Mouse (Mus musculus) cerebellum, postnatal 10 days (tissue): ENCODE measurements around the gene Riox1.
A peak's percentile ranks its signal among the peaks of the same experiment; 100 is the strongest.
"Not testable (repeated sequence)": the region's sequence is repeated elsewhere in the genome, so short reads cannot be mapped to it uniquely, and the experiment has no call there.

Source experiments
- DNase-seq, 2 experiments: peaks; one replicate each; pipeline ENCODE4 v3.0.0; 2021; ENCODE audit warnings: mixed read lengths in 2 of 2

Gene Riox1

DNA sequence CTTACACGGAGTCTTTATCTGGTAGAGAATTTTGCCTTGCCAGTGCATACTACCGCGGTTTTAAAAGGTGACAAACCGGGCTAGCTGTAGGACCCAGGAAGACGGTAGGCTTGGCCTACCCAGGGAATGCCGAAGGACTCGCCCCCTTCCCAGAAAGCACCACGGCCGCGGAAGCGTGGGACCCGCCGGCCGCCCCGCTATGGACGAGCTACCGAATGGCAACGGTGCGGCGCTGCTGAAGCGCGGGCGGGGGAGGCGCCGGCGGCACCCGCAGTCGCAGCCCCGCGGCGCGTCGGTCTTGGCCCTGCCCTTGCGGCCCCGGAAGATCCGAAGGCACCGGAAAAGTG, at the start of gene Riox1:
Riox1 (plus strand) TSS at position 116 of the 347 bp plus-strand sequence.
- DNase-seq: peak; percentile 88 to 91

DNA sequence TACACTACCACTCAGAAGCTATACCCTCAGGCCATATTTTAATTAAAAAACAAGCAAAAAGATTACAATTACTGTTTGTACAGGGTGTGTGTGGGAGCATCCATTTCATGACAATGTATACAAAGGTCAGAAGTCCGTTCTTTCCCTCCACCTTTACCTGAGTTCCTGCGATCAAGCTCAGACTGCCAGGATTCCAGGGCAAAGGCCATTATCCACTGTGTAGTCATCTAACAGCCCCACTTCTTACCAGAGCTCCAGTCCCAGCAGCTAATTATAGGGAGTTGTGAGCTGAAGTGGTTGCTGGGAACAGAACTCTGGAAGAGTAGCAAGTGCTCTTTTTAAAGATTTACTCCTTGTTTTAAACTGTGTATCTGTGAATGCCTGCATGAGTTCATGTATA, 40.0 kb upstream of the Riox1 start:
- DNase-seq: no peak

DNA sequence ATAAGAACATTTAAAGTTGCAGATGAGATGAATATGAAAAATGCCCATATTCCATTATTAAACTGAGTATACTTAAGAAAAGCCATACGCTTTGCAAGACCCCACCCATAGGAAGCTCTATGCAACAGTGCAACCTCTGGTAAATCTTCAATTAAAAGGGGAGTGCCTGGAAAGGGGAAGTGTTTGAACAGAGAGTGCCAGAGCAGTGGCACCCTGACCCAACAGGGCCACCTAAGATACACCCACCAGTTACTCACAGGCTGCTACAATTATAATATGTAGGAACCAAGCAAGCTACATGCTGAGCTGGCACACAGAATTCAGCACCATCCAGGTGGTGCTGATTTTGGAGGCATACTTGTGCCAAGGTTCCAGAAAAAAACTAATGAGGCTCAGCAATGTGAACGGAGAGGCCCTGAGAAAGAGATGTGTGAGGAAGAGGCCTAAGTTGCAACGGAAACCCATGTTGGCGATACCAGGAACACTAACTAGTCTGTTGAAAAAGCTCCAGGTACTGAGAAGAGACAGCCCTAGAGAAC, 36.1 kb upstream of the Riox1 start:
- peak; percentile 43 to 51 for DNase-seq

DNA sequence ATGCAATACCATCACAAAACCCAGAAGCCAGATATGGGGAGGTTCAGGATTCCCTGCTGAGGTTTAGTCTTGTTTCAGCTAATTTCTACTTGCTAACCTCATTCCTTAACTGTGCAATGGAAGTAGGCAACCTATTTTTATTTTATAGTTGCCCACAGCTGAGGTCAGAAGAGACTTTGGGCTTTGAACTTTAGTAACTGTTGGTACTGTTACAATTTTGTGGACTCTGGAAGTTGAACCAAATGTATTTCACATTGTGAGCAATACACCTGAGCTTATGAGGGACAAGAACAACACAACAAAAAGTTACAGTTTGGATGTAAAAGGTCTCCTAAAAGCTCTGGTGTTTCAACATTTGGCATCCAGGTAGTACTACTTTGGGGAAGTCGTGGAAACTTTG, 35.6 kb upstream of the Riox1 start:
- no peak for DNase-seq

DNA sequence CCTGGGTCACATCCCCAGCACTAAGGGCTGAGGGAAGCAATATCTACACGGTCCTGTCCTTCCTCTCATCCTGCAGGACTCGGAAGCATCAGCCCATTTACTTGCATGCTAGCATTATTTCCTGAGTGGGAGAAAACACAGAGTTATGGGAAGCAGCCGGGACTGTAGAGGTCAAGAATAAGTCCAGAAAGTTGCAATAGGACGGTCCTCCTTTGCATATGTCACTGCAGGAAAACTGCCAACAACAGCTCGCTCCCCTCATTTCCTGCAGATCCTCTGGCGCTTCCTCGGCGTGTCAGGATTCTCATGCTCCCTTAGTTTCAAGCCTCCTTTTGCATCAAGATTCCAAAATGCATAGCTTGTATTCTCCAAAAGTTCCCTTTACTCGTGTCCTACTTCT, 33.5 kb upstream of the Riox1 start:
- peak; percentile 43 to 47 for DNase-seq

DNA sequence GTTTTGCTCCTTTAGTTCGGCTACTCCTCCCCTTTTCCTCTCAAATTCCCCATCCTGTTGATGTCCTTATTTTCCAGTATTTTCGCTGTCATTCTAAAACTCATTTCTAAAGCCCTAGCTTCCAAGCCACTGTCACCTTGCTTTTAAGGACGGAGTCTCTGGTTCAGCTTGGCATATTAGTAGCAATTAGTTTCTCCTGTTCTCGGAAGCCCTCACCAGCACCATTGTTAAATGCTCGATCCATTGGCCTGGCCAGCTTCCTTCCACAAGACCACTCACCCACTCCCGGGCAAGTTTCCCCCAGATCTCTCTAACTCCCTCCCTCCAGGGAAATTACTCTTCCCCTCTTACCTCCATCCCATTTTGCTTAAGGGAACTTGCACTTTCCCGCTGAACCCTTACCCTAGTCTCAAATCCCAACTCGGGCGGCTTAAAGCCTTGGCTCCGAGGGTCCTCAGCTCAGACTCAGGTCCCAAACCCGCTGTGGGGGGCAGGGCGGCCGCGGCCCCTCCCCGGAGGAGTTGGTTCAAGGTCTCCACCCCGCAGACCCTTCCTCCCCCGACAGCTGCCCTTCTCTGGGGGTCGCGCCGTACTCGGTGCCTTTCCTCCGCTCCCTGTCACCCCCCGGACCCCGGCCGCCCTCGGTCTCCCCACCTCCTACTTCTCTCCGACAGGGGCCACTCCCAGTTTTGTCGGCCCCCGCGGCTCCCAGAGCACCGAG, 29.5 kb upstream of the Riox1 start:
- DNase-seq: peak; percentile 64 to 66

DNA sequence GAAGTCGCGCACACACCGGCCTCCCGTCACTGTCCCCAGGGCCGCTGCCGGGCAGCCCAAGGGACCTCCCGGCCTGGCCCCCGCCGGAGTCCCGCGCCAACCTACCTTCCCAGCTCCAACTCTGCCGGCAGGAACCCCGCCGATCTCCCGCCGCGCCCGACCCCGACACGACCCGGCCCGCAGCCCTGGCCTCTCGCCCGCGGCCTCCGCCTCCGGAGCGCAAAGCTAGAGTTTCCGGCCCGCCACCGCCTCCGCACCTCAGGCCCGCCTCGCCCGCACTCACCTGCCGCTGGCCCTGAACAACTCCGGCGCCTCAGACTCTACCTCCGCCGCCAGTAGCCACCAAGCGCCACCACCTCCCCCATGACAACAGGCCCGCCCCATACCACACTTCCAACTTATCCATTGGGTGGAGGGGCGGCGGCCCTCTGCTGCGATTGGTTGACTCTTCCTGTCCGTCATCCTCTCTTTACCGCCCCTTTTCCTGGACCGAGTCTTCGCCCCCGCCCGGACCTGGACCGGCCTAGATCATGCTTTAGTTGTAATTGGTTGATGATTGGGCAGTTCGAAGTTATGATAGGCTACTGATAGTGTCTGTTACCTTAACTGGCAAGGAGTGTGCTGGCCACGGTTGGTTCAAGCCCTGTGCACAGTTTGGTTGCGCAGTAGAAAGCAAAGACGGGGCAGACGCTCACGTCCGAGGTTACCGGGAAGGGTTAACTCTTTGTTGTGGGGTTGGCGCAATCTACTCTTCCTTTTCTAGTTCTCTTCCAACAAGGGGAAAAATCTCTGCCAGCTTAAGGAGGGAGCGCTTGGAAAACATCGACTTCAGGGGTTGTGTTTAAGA, 28.6 kb upstream of the Riox1 start, which contains the start of gene Numb:
Numb (minus strand) TSS at position 400 of the 847 bp plus-strand sequence.
- peak; percentile 98 to 99 for DNase-seq

DNA sequence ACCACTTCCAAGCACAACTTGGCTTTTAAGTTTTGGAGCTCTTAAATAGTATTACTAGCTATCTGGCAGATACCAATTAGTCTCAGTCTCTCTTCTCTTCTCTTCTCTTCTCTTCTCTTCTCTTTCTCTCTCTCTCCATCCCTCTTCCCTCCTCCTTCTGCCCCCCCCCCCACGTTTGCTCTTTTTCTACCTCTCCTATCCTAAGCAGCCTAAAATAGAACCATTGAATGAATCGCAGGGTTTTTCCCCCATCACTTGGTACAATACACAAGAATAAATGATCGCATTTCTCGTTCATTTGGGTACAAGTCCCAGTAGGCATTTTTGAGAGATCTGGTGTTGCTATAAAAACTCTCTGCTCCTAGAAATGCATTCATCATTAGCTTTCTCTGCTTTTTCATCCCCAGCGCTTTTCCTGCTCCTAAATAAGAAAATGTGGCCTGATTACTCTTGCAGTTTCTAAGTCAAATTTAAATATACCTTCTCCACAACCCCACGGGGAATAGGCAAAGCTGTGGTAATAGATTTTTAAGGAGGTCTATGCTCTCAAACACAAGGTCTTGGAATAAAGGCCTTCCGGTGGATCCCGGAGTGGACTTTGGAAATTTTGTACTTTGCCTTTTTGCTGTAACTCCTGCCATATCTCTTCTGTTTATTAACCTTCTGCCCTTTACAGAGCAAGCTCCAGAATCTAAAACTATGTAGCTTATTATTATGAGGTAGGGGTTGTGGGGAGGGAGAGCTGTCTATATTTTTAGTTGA, 27.5 kb upstream of the Riox1 start:
- DNase-seq: no peak

DNA sequence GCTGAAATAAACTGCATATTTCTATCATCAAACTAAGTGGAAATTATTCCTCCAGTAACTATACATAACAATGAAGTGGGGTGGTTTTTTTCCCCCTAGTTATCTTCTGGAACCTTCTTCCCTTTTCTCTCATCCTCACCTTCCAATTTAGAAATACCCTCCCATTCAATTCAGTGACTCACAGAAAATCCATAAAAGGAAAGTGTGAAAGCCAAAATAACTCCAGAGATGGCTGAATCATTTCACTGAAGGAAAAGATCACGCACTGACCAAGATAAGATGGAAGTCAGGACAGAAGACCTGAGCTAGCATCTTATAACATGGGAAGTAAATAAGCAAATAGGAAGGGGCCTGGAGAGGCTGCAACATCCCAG, 26.9 kb upstream of the Riox1 start:
- DNase-seq: no peak

DNA sequence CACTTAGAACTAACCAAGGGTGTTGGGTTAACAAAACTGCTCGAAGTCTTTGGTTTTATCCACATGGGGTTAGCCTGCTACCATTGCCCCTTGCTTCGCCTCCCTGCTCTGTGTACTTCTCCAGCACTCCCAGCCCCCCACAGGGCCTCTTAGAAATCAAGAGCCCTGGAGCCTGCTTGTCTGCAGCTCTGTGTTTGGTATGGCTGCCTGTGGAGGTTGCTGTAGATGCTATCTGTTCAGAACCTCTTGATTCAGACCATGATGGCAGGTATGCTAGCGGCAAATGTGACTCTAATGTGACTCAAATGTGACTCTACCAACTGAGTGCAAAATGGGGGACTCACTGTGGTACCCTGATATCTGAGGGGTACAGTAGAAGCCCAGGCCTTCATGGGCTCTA, 26.1 kb upstream of the Riox1 start:
- no peak for DNase-seq

DNA sequence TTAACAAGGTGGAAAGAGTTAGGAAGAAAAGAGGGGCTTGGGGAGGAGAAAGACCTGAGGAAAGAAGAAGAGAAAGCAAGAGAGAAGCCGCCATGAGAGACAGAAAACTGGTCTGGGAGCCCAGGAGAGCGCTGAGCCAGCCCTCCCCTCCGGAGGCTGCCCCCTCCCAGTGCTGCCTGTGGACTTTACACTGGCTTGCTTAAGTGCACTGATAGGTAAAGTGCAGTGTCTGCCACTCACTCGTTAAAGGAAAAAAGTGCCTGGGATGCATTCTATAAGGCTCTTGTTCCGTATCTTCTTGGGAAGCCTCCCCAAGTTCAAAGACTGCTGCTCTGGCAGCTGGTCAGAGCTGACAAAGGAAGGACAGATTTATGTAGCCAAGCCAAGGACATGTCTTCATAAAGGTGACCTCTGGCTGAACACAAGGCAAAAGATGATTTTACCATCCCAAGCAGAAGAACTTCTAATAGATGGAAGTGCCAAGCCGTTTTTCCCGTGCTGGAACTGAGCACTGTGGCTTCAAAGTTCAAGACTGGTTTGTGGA, 25.2 kb upstream of the Riox1 start:
- DNase-seq: no peak

DNA sequence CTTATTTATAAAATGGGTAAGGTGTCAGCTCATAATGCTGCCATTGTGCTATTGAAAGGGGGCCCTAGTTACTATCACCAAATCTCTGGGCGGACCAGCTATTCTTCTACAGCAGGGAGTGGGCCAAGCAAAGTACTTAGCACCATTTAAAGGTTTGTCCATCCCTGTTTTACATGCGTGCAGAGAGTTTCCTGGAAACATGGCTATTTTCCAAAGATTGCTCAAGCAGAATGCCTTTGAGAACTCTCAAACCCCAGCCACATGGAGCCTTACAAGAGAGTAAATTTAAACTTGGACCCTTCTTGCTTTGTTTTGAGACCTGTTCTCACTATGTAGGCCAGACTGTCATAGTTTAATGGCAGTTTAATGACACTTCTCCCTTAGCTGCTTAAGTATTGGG, 24.3 kb upstream of the Riox1 start:
- no peak for DNase-seq

DNA sequence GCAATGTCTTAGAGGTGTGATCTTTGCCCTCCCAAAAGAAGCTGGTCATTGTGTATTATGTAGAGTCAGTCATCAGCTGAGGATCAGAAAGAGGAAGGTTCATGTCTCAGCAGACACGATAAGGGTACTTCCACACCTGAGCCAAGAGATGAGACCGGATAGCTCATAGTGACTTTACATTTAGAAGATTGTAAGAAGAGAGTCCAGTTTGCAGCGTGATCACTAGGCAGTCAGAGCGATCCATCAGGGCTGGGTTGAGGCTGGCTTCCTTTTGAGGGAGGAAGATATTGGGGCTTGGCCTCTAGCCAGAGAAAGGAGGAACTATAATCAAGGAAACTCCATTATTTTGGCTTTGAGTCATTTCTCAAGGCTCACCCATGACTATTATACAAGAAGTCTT, 22.7 kb upstream of the Riox1 start:
- DNase-seq: no peak

DNA sequence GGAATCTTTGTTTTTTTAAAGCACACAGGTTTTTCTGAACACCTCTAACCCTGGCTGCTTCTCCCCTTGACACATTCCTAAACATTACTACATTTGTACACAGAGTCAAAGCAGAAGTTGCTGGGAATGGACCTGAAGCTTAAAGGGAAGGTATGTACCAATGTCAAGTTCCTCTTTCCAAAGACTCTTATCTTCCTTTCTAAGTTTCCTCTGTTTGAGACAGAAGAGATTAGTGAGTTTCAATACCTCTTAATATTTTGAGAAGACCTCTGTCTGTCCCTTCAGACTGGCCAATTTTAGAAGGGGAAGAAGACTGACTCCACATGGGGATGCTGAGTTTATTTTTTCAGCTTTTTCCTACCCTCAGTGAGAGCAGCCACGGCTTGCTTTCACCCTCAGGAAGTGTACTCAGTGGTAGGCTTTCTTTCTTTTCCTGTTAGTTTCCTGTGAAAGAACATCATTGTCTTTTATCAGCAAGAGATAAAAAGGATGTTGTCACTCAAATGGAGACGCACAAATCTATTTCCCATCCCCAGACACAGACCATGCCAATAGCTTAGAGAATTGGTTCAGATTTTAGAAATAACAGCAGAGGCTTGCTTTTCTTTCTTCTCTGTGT, 21.1 kb upstream of the Riox1 start:
- DNase-seq: no peak

DNA sequence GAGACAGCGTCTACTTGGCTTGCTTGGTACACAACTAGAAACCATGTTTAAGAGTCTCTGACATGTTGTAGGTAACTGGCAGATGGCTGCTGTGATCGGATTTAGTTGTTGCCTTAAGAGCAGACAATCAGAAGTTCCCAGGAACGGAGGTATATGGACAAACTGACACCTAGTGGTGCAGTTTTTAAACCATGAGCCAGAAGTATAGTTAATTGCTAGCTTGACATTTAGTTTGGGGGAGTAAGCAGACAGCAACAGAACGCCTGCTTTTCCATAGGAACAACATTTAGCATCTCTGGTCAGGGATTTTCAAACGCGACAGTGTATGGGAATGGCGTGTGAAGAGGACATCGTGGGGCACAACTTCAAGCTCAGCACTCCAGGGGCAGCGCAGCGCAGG, 12.8 kb upstream of the Riox1 start:
- no peak for DNase-seq

DNA sequence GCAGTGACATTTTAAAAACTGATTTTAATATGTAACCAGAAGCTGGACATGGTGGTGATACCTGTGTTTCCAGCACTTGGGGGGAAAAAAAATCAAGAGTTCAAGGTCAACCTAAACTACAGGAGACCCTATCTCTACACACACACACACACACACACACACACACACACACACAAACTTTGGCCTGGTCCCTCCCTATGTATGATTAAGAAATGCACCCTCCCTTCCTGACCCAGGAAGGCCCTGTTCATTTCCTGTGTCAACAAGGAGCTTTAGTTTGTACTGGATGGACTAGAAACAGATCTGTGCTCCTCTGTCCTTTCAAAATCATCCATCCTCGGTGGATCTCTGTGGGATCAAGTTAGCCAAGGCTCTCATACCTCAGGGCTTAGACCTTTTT, 11.8 kb upstream of the Riox1 start:
- not testable (repeated sequence) for DNase-seq

DNA sequence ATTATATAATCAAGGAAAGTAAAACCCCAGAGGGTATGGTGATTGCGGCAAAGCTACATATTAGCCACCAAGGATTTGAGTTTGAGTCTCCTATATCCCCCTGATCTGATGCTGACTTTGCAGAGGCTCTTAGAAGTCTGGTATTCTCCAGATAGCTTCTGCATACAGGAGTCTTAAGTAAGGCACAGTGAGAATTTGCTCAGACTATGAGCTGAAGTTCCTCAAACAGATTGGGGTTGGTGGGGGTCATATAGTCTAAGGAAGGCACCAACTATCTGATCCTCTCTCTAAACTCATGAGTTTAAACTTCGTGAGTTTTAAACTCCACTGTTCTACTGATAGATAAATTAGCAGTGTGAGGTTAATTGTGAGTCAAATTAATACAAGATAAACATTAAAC, 11.1 kb upstream of the Riox1 start:
- DNase-seq: no peak

DNA sequence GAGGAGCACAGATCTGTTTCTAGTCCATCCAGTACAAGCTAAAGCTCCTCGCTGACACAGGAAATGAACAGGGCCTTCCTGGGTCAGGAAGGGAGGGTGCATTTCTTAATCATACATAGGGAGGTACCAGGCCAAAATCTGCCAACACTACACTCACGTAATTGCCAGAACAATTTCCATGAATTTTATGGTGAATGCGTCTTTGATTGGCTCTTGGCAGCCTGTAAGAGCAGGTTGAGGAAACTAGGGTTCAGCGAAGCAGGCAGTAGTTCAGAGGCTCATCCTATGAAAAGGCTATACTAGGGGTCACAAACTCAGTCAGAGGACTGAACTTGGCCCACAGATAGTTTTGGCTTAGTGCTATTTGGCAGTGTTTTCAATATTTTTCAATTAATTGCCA, 10.4 kb upstream of the Riox1 start:
- no peak for DNase-seq

DNA sequence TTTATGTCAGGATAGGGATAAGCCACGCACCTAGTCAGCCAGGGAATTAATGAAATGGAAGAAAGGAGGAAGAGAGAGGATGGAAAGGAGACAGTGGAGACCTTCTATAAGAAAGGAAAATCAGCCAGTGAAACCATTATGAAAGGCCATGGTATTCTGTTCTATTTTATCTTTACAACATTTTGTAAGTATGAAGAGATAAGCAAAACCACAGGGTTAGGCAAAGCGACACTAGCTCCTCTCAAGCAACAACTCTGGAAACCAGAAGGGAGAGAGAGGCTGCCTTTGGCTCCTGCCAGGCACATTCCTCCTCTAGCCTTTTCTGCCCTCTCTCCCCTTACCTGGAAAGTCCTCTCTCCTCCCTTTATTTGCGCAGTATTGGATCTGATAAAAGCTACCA, 8.5 kb upstream of the Riox1 start:
- no peak for DNase-seq

DNA sequence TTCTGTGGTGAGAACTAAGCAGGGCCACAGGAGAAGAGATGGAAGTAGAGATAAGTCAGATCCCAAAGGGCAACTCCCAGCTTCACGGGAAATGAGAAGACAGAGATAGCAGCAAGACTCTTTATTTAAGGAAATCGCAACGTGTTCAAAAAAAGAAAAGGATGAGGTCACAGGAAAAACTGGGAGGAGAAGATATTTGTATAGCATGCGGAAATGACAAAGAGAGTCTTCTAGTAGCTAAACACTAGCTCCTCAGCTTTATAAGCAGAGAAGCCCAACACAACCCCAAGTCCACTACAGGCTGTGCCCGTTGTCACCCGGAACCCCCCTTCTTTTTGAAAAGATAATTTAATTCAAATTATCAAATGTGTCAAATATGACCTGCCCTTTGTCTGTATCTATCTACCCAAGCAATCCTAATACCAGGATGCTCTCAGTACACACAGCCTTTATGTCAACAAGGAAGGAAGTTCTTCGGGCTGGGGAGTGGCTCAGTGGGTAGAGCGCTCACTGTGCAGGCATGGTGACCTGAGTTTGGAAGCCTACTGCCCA, 3.1 kb upstream of the Riox1 start:
- DNase-seq: no peak

DNA sequence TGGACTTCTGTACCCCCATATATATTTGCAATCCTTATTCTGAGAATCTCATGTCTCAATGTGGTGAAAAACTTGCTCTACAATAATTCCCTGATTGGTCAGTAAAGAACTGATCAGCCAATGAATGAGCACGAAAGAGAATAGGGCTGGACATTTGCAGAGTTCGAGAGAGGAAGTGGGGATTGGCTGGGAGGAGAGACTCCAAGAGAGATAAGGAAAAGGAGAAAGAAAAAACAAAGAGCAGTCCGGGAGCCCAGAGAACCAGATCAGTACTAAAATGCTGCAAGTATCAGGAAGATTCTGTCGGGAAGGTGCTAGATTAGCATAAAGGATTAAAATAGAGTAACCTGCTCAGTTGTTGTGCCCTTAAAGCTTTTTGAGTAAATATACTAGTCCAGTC, 1.4 kb upstream of the Riox1 start:
- DNase-seq: no peak

DNA sequence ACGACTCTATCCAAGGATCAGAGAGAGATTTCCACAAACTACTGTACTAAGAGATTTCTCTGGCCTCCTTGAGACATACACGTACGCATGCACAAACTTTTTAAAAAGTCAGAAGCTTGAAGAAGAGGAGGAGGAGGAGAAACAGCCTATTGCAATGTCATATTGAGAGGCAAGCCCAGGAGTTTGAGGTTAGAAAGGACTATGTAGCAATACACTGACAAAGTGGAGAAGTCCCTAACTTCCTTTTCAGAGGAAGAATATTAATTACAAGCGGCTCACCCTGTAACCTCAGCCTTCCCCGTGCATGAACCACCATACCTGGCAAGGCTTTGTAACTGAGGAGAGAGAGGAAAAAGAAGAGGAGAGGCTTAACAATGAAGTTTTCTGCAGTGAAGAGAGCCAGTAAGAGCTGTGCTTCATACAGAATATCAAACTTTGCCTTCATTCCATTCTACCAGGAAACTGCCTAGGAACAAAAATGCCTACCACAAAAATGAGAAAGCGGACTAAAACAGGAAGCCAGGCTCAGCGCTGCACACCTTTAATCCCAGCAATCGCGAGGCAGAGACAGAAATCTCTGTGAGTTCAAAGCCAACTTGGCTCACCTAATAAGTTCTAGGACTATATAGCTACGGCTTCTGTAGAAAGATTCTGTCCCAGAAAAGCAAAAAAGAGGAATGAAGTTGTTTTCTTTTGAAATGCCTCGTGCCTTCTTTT, 474 bp upstream of the Riox1 start:
- no peak for DNase-seq
